Mouse (Mus musculus) myocyte (in vitro differentiated cells): ENCODE measurements around the gene Nxt1. TPM values are rescaled to one million over a fixed set of nuclear protein-coding genes. Genes with fewer than 3 reads are reported as not detected.

Experiments used
- H3K27me3 ChIP-seq: one replicate; pipeline ENCODE4 v1.6.1; 2011; ENCODE audit not compliant: control insufficient read depth, insufficient read depth, insufficient read length
- H3K36me3 ChIP-seq: one replicate; pipeline ENCODE4 v1.6.1; 2011; ENCODE audit not compliant: control insufficient read depth, insufficient read depth
- H3K4me2 ChIP-seq: one replicate; pipeline ENCODE4 v1.6.1; 2011; ENCODE audit warnings: low read depth, control low read depth
- H3K4me3 ChIP-seq: one replicate; pipeline ENCODE4 v1.5.1; 2011; ENCODE audit warnings: mild to moderate bottlenecking, control low read depth, moderate library complexity
- H3K79me2 ChIP-seq: one replicate; pipeline ENCODE4 v1.6.1; 2011; ENCODE audit not compliant: control insufficient read depth, insufficient read depth
- H3ac ChIP-seq: one replicate; pipeline ENCODE4 v1.6.1; 2011; ENCODE audit not compliant: control insufficient read depth, insufficient read length
- CEBPB ChIP-seq: IDR thresholded peaks from 2 replicates; pipeline ENCODE4 v1.6.1; 2011; ENCODE audit warnings: mild to moderate bottlenecking, moderate library complexity; ENCODE audit not compliant: poor library complexity, insufficient read depth, severe bottlenecking
- E2F4 ChIP-seq: IDR thresholded peaks from one replicate; pipeline ENCODE4 v1.6.1; 2011; ENCODE audit warnings: mild to moderate bottlenecking, control low read depth, moderate library complexity; ENCODE audit not compliant: insufficient read depth
- MAX ChIP-seq: IDR thresholded peaks from one replicate; pipeline ENCODE4 v1.6.1; 2011; ENCODE audit warnings: low read depth, mild to moderate bottlenecking, control low read depth
- MYOD1 ChIP-seq, 3 experiments: IDR thresholded peaks; one replicate each; pipeline ENCODE4 v1.6.1; 2011; ENCODE audit warnings: control low read depth in 2 of 3, low read depth in 2 of 3, mild to moderate bottlenecking in 2 of 3, moderate library complexity in 1 of 3; ENCODE audit not compliant: insufficient read length in 2 of 3, control insufficient read depth in 1 of 3
- MYOG ChIP-seq, 3 experiments: IDR thresholded peaks; one replicate each; pipeline ENCODE4 v1.6.1; 2011; ENCODE audit warnings: control low read depth in 2 of 3, low read depth in 2 of 3, mild to moderate bottlenecking in 2 of 3; ENCODE audit not compliant: insufficient read length in 2 of 3, control insufficient read depth in 1 of 3, insufficient read depth in 1 of 3
- POLR2A ChIP-seq: IDR thresholded peaks from one replicate; pipeline ENCODE4 v1.6.1; 2011; ENCODE audit warnings: low read depth, mild to moderate bottlenecking, control low read depth, moderate library complexity; ENCODE audit not compliant: insufficient read length
- POLR2AphosphoS2 ChIP-seq: IDR thresholded peaks from one replicate; pipeline ENCODE4 v1.6.1; 2011; ENCODE audit warnings: low read depth, control low read depth; ENCODE audit not compliant: insufficient read length
- REST ChIP-seq: IDR thresholded peaks from one replicate; pipeline ENCODE4 v1.6.1; 2011; ENCODE audit warnings: mild to moderate bottlenecking, control low read depth, moderate library complexity; ENCODE audit not compliant: insufficient read depth, insufficient read length
- SRF ChIP-seq: IDR thresholded peaks from one replicate; pipeline ENCODE4 v1.6.1; 2011; ENCODE audit warnings: low read depth; ENCODE audit not compliant: control insufficient read depth, insufficient read length
- TCF12 ChIP-seq: IDR thresholded peaks from one replicate; pipeline ENCODE4 v1.6.1; 2011; ENCODE audit warnings: mild to moderate bottlenecking, control low read depth; ENCODE audit not compliant: poor library complexity, insufficient read depth, severe bottlenecking
- TCF3 ChIP-seq: IDR thresholded peaks from one replicate; pipeline ENCODE4 v1.6.1; 2011; ENCODE audit warnings: low read depth, control low read depth; ENCODE audit not compliant: insufficient read length
- USF1 ChIP-seq: IDR thresholded peaks from one replicate; pipeline ENCODE4 v1.6.1; 2011; ENCODE audit warnings: low read depth, mild to moderate bottlenecking, control low read depth, moderate library complexity
- polyA plus RNA-seq: library from polyadenylated mRNA; unstranded; fragments of >200 nt; fragmentation: generic; extraction: Trizol; gene quantifications from one replicate; pipeline ENCODE4 v1.2.1, GENCODE M21; 2012; ENCODE audit warnings: missing spikeins

Gene Nxt1
- polyA plus RNA-seq, 1 experiment: 36.8 TPM

- Histone ChIP-seq H3K27me3 (no peaks in the 10 kb centered on the region), H3K79me2 (no peaks in the 10 kb centered on the region), H3K4me2 (no peak overlapping the region), H3K36me3 (no peaks in the 10 kb centered on the region), H3ac (no peak overlapping the region), H3K4me3 (no peak overlapping the region)
- TF ChIP-seq E2F4: no peak
- TF ChIP-seq MAX: no peak
- TF ChIP-seq USF1: no peak
- no peak for TF ChIP-seq REST
- no peak for TF ChIP-seq POLR2A
- no peak for TF ChIP-seq MYOG (IDR thresholded peaks at IDR 0.05; ENCODE audit: control insufficient read depth in 1 of 3, insufficient read depth in 1 of 3, insufficient read length in 2 of 3, low read depth in 2 of 3)
These were observed 41.4 kb upstream of the Nxt1 start for GRCm38 (mm10) chr2:148631011-148631410.

GRCm38 (mm10) chr2:148631602-148632001 lies 40.8 kb upstream of the Nxt1 start:
- TF ChIP-seq MYOG (IDR thresholded peaks at IDR 0.05; ENCODE audit: control insufficient read depth in 1 of 3, insufficient read depth in 1 of 3, insufficient read length in 2 of 3, low read depth in 2 of 3) (no peak), POLR2A (no peak)
- Histone ChIP-seq H3K4me2 (no peak overlapping the region), H3K36me3 (no peaks in the 10 kb centered on the region), H3K27me3 (no peaks in the 10 kb centered on the region), H3K79me2 (no peaks in the 10 kb centered on the region), H3K4me3 (no peak overlapping the region), H3ac (no peak overlapping the region)

GRCm38 (mm10) chr2:148634466-148634865 lies 37.9 kb upstream of the Nxt1 start:
- TF ChIP-seq TCF12 (no peak), POLR2A (no peak), POLR2AphosphoS2 (no peak), E2F4 (no peak), CEBPB (no peak), MYOD1 (IDR thresholded peaks at IDR 0.05; ENCODE audit: control insufficient read depth in 1 of 3, insufficient read length in 2 of 3, low read depth in 2 of 3) (no peak), MAX (no peak)

DNA sequence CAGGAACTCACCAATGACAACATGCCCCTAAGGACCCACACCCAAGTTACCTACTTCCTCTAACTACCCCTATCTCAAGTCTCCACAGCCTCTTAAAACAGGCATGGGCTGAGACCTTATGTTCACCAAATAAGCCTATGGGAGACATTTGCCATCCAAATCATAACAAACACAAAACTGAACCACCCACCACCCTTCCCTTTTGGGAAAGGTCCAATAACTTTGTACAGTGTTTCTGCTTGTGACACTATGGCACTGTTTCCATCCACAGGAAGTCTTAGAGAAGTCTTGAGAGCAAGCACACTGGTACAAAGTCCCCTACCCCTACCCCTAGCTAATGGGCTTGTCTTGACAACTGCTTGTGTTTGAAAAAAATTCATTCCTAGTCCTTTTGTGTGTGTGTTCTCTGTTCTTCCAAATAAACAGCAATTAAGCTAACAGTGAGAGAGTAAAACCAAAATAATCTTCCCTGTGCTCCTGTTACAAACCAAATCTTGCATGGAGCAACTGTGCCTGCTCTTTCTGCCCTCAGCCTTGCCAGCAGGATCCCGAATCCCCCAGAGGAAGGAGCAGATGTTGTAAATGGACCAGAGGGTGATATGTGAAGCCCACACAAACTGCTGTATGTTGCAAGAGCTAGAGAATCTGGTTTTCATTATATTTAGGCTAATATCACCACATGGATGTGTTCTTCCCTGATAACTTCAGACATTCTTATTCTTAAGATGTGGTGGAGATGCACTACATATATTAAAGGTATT lies 29.6 kb upstream of the Nxt1 start:
- no peak overlapping the region for H3K4me2 ChIP-seq
- TF ChIP-seq TCF3: no peak
- TF ChIP-seq TCF12: no peak
- TF ChIP-seq POLR2AphosphoS2: no peak
- no peak for TF ChIP-seq MAX
- TF ChIP-seq CEBPB: no peak
- TF ChIP-seq E2F4: no peak
- no peak for TF ChIP-seq REST
- no peak for TF ChIP-seq SRF
- no peak for TF ChIP-seq MYOG (IDR thresholded peaks at IDR 0.05; ENCODE audit: control insufficient read depth in 1 of 3, insufficient read depth in 1 of 3, insufficient read length in 2 of 3, low read depth in 2 of 3)
- no peak for TF ChIP-seq USF1
- TF ChIP-seq MYOD1 (IDR thresholded peaks at IDR 0.05; ENCODE audit: control insufficient read depth in 1 of 3, insufficient read length in 2 of 3, low read depth in 2 of 3): no peak
- TF ChIP-seq POLR2A: no peak
- H3K27me3 ChIP-seq: no peaks in the 10 kb centered on the region
- no peaks in the 10 kb centered on the region for H3K79me2 ChIP-seq
- no peak overlapping the region for H3K4me3 ChIP-seq
- no peak overlapping the region for H3ac ChIP-seq
- no peaks in the 10 kb centered on the region for H3K36me3 ChIP-seq

More at GRCm38 (mm10) chr2:148634466-148634865, 37.9 kb upstream of the Nxt1 start:
- no peaks in the 10 kb centered on the region for H3K27me3 ChIP-seq
- H3ac ChIP-seq: no peak overlapping the region
- no peak overlapping the region for H3K4me3 ChIP-seq
- H3K79me2 ChIP-seq: no peaks in the 10 kb centered on the region
- H3K4me2 ChIP-seq: no peak overlapping the region
- no peaks in the 10 kb centered on the region for H3K36me3 ChIP-seq

- Histone ChIP-seq H3K4me2 (no peak overlapping the region), H3K27me3 (no peaks in the 10 kb centered on the region), H3ac (no peak overlapping the region), H3K79me2 (no peaks in the 10 kb centered on the region), H3K36me3 (no peaks in the 10 kb centered on the region), H3K4me3 (no peak overlapping the region)
- TF ChIP-seq POLR2AphosphoS2 (no peak), REST (no peak)
These were observed 27.9 kb upstream of the Nxt1 start for GRCm38 (mm10) chr2:148644421-148645000.
